Comparison of ENCODE assay signal across 10 mouse cellular contexts in genomic region chr3:89857353-89857752, GRCm38 (mm10). TPM values are rescaled to one million over a fixed set of nuclear protein-coding genes. Genes with fewer than 3 reads are reported as not detected.
DNase-seq lines count a peak whose midpoint lies in the region.
"Had no signal": no experiment of that assay in that cellular context is flagged by ENCODE, and none has a peak within 500 bp of the region (broad histone marks: within the 10 kb centered on the region; RNA-seq: fewer than 3 reads in every experiment).

No protein-coding gene starts in this region.

- no peak overlapping the region for H3K27ac ChIP-seq in heart, embryonic 10.5 days
- no peak overlapping the region for H3K27ac ChIP-seq in embryonic facial prominence, embryonic 10.5 days (replicated peaks)
- H3K27ac ChIP-seq: lung, embryonic 15.5 days; neural tube, embryonic 12.5 days had no signal

- DNase-seq in heart, postnatal 4 days = peak; percentile 47
- DNase-seq in heart, embryonic 10.5 days (ENCODE audit: low spot score) = no peak
- DNase-seq in right cerebral cortex, postnatal 4 days = peak; percentile 40
- DNase-seq in right cerebral cortex, postnatal 25 days = no peak
- peak; percentile 39 for DNase-seq in embryonic facial prominence, embryonic 10.5 days (ENCODE audit: low spot score)
- peak; percentile 61 for DNase-seq in testis, postnatal 10 days (ENCODE audit: low spot score)
- no peak for DNase-seq in ovary, adult 18-20 months (ENCODE audit: low spot score)
- DNase-seq in kidney, adult 18-20 months = no peak

- peaks cover 12% of the 10 kb centered on the region for H3K4me1 ChIP-seq in heart, embryonic 10.5 days
- peaks cover 13% of the 10 kb centered on the region for H3K4me1 ChIP-seq in embryonic facial prominence, embryonic 10.5 days

- no peaks in the 10 kb centered on the region for H3K27me3 ChIP-seq in heart, embryonic 10.5 days (ENCODE audit: insufficient read depth, poor library complexity, severe bottlenecking)
- 0 out of 2 replicates have a peak, but pooled peaks cover 2% of the 10 kb centered on the region for H3K27me3 ChIP-seq in embryonic facial prominence, embryonic 10.5 days (replicated peaks; ENCODE audit: low read depth, poor library complexity, severe bottlenecking)
- H3K27me3 ChIP-seq: lung, embryonic 15.5 days; neural tube, embryonic 12.5 days had no signal

- no peaks in the 10 kb centered on the region for H3K9me3 ChIP-seq in heart, embryonic 10.5 days
- no peaks in the 10 kb centered on the region for H3K9me3 ChIP-seq in embryonic facial prominence, embryonic 10.5 days
- H3K9me3 ChIP-seq: lung, embryonic 15.5 days; neural tube, embryonic 12.5 days had no signal

- no peak overlapping the region for H3K4me3 ChIP-seq in heart, embryonic 10.5 days
- no peak overlapping the region for H3K4me3 ChIP-seq in embryonic facial prominence, embryonic 10.5 days
- H3K4me3 ChIP-seq: lung, embryonic 15.5 days; neural tube, embryonic 12.5 days had no signal

- WGBS in heart, embryonic 10.5 days = 74% methylated on average over 3 of the region's 3 CpGs
- 85% methylated on average over 3 of the region's 3 CpGs for WGBS in embryonic facial prominence, embryonic 10.5 days

- peaks cover 11% of the 10 kb centered on the region; the same call in 1 of the 2 replicates for H3K36me3 ChIP-seq in heart, embryonic 10.5 days
- H3K36me3 ChIP-seq in embryonic facial prominence, embryonic 10.5 days (replicated peaks) = no peaks in the 10 kb centered on the region
- H3K36me3 ChIP-seq: neural tube, embryonic 12.5 days had no signal

RNA-seq across cellular contexts. Expression of gene She, which starts 26.2 kb away (rescaled TPM):
- total RNA-seq in heart, postnatal 4 days (2021) = 10 to 100 TPM; 23.5 to 23.8 TPM
- polyA plus RNA-seq in heart, embryonic 10.5 days (2016; fragmentation: Nextera tagmentation; extraction: Ambion mirVana) = 5.4 and 5.9 TPM in 2 replicates
- polyA plus RNA-seq in embryonic facial prominence, embryonic 10.5 days (2016; fragmentation: Nextera tagmentation; extraction: Ambion mirVana) = 2.5 and 2.7 TPM in 2 replicates

RNA-seq across cellular contexts. Expression of gene Il6ra, which starts 55.6 kb away (rescaled TPM):
- 1 to 10 TPM; 1.5 to 2.0 TPM for total RNA-seq in heart, postnatal 4 days (2021)
- polyA plus RNA-seq in heart, embryonic 10.5 days (2016; fragmentation: Nextera tagmentation; extraction: Ambion mirVana) = 0.28 and 0.48 TPM in 2 replicates
- 0.41 and 0.61 TPM in 2 replicates for polyA plus RNA-seq in embryonic facial prominence, embryonic 10.5 days (2016; fragmentation: Nextera tagmentation; extraction: Ambion mirVana)

Comparison
In these comparisons a context has a peak if more than half of its experiments do, and no peak if none do; other contexts are left out.
1. DNase-seq: peak in heart, postnatal 4 days (single experiment), right cerebral cortex, postnatal 4 days (single experiment), embryonic facial prominence, embryonic 10.5 days (single experiment) and testis, postnatal 10 days (single experiment); none in heart, embryonic 10.5 days (single experiment), right cerebral cortex, postnatal 25 days (single experiment), ovary, adult 18-20 months (single experiment) and kidney, adult 18-20 months (single experiment).